Mouse (Mus musculus) retina, embryonic 14.5 days (tissue): Measurements from ENCODE around the gene Uchl1.
A peak's percentile ranks its signal among the peaks of the same experiment; 100 is the strongest.

Source experiments
- DNase-seq: peaks from one replicate; pipeline ENCODE4 v3.0.0-alpha.2; 2015; ENCODE audit warnings: low spot score

The Uchl1 gene

DNA sequence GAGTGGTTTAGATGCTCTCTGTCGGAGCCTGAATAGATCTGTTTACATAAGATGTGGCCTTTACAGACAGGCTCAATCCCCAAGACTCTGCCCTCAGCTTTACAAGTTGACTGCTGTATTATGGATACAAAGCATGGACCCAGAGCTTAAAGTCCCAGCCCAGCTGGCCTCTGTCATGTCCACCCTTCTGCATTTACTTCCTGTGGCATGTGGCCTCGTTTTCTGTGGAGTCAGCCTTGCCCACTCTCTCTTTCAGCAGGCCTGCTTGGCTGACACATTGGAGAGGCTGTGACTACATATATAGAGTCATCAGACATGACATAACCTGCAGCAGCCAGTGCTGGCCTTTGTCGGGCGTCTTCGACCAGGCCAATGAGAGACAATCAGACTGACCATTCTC is 32.0 kb downstream of the Uchl1 start:
- no peak for DNase-seq

DNA sequence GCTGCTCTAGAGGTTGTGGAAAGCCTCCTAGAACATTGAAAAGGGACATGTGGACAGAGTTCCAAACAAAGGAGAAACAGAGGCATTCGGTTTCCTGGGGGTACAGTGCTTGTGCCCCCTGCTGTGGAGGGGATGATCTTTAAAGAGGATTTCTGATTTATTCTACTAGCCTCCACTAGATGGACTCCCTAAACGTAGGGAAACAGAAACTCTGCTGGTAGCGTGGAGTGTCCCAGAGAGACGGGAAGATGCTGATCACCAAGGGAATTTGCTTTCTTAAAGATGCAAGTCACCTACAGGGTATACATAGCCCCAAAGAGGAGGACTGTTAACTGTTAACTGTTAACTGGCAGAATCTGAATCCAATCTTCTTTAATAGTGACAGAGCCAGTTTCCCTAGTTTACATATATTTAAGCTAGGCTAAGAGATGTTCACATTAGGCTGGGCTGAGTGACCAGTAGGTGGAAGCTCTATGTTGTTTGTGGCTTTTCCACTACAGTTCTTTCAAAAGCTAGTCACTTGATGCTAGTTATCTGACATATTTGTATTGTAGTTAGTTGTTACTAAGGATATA is 34.6 kb downstream of the Uchl1 start:
- peak; percentile 51 for DNase-seq

- no peak for DNase-seq
Measured at GRCm38 (mm10) chr5:66712801-66713200, 36.9 kb downstream of the Uchl1 start.

GRCm38 (mm10) chr5:66715498-66715931 is 39.6 kb downstream of the Uchl1 start:
- no peak for DNase-seq

DNA sequence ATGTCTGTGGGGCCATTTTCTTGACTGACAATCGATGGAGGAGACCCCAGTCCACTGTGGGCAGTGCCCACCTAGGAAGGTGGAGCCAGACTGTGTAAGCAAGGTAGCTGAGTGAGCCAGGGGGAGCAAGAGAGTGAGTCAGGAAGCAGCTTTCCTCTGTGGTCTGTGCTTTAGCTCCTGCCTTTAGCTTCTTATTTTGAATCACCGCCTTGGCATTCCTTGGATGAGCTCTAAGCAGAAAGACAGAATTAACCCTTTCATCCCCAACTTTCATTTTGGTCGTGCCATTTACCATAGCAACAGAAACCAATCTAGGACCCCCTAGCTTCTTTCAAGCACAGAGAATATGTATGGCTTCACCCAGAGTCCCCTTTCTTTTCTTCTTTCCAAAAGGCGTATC is 42.0 kb downstream of the Uchl1 start:
- no peak for DNase-seq

DNA sequence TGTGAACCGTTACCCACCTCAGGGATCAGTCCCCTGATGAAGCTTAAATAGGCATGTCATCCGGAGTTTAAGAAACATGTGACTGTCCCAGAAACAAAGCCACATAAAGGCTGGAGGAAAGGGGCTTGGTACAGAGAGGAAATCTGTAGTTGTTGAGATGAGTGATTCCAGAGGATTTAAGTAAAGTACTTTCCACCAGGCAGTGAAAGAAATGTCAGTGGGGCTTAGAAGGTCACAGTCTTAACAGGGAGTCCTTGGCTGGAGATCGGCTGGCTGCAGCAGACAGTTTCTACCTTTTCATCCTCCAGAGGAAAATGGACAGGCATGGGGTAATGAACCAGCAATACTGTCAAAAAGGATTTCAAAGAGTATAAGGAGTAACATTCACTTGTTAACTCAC is 42.5 kb downstream of the Uchl1 start:
- DNase-seq, result no peak

GRCm38 (mm10) chr5:66718880-66719279 is 43.0 kb downstream of the Uchl1 start:
- no peak for DNase-seq

- DNase-seq, result no peak
Measured at GRCm38 (mm10) chr5:66720921-66721320, 45.0 kb downstream of the Uchl1 start.

- DNase-seq, result no peak
Measured at GRCm38 (mm10) chr5:66722586-66722985, 46.7 kb downstream of the Uchl1 start.

DNA sequence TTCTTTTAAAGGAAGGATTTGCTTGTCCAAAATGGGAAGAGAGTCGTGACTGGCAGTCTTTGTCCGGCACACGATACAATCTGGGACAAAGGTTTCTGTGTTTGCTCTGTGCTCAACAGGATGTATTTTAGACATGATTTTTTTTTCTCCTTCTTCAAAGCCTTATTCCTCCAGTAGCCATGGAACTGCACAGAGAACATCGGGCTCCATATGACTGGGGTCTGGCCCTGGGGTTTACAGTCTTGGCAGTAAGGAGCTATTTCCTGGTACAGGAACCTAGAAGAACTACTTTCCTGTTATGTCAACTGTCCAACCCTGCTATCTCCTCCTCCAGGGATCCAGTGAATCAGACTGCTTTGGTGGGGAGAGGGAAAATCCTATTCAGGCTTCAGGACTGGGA is 47.1 kb downstream of the Uchl1 start:
- DNase-seq, result no peak

GRCm38 (mm10) chr5:66723626-66724025 is 47.7 kb downstream of the Uchl1 start:
- DNase-seq, result no peak

DNA sequence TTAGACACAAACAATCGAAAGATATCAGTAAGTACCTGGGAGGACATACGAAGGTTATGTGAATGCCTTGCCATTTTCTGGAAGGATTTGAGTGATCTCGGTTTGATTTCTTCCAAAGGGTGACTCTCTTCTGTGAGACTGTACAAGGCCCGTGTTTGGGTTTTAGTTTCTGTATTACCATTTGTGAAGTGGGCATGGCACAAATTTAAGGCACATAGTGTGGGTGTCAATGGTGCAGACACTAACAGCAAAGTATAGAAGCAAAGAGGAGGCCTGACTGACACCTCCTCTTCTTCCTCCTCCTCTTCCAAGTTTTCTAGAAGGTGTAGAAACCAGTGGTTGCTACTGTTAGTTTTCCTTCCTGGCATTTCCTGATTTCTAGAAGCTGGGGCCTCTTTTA is 53.4 kb downstream of the Uchl1 start:
- DNase-seq, result no peak

- no peak for DNase-seq
Measured at GRCm38 (mm10) chr5:66730621-66731301, 54.9 kb downstream of the Uchl1 start.

DNA sequence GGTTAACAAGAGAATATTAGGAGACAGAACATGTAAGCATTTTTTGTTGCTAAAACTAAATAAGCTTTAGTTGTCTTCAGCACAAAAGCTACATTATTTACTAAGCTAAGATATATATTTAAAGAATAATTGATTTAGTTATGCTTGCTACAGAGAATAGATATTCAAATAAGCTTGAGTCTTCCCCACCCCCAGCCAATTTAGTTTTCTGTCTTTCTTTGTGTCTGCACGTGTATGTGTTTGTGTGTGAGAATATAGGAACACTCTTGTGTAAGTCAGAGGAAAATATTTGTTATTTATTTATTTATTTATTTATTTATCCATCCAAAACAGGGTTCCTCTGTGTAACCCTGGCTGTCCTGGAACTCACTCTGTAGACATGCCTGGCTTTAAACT is 55.4 kb downstream of the Uchl1 start:
- no peak for DNase-seq

- no peak for DNase-seq
Measured at GRCm38 (mm10) chr5:66733556-66733955, 57.7 kb downstream of the Uchl1 start.
